Mouse (Mus musculus): Measurements from ENCODE around the gene Foxs1.

Gene Foxs1

GRCm38 (mm10) chr2:152928219-152928987, 4.6 kb downstream of the Foxs1 start:
- peak; percentile 65 to 77 for DNase-seq

- DNase-seq = no peak
Measured at GRCm38 (mm10) chr2:152927371-152927770, 5.6 kb downstream of the Foxs1 start.

- no peak for DNase-seq
Measured at GRCm38 (mm10) chr2:152926896-152927295, 6.1 kb downstream of the Foxs1 start.

GRCm38 (mm10) chr2:152925189-152925872, 7.7 kb downstream of the Foxs1 start:
- DNase-seq = peak; percentile 82 to 89

- no peak for DNase-seq
Measured at GRCm38 (mm10) chr2:152924543-152924942, 8.5 kb downstream of the Foxs1 start.

GRCm38 (mm10) chr2:152924128-152924527, 8.9 kb downstream of the Foxs1 start:
- DNase-seq = no peak

GRCm38 (mm10) chr2:152923621-152924020, 9.4 kb downstream of the Foxs1 start:
- DNase-seq = no peak

- peak in 1 of 2 experiments; percentile 34 for DNase-seq
Measured at GRCm38 (mm10) chr2:152922376-152922775, 10.6 kb downstream of the Foxs1 start.

- no peak for DNase-seq
Measured at GRCm38 (mm10) chr2:152917671-152918070, 15.3 kb downstream of the Foxs1 start.

- DNase-seq = no peak
Measured at GRCm38 (mm10) chr2:152916111-152916510, 16.9 kb downstream of the Foxs1 start.

GRCm38 (mm10) chr2:152915453-152915852, 17.6 kb downstream of the Foxs1 start:
- DNase-seq = no peak

GRCm38 (mm10) chr2:152914310-152915120, 18.5 kb downstream of the Foxs1 start:
- peak; percentile 88 to 91 for DNase-seq

- no peak for DNase-seq
Measured at GRCm38 (mm10) chr2:152913471-152913870, 19.5 kb downstream of the Foxs1 start.

- no peak for DNase-seq
Measured at GRCm38 (mm10) chr2:152911432-152911831, 21.6 kb downstream of the Foxs1 start.

GRCm38 (mm10) chr2:152911031-152911430, 22.0 kb downstream of the Foxs1 start, which contains the start of gene Mylk2:
Gene Mylk2 (plus strand): TSS chr2:152911352.
- no peak for DNase-seq

GRCm38 (mm10) chr2:152909848-152910247, 23.2 kb downstream of the Foxs1 start:
- DNase-seq = no peak

- no peak for DNase-seq
Measured at GRCm38 (mm10) chr2:152907114-152907943, 25.7 kb downstream of the Foxs1 start.

GRCm38 (mm10) chr2:152906274-152907037, 26.6 kb downstream of the Foxs1 start:
- no peak for DNase-seq

- no peak for DNase-seq
Measured at GRCm38 (mm10) chr2:152905036-152905829, 27.8 kb downstream of the Foxs1 start.

- no peak for DNase-seq
Measured at GRCm38 (mm10) chr2:152904127-152904643, 28.8 kb downstream of the Foxs1 start.

Data from kidney, postnatal 4 days (tissue).